Mouse (Mus musculus): ENCODE measurements at regions not wholly inside any gene's neighbourhood (a gene's known extent, or its start where the extent isn't known, plus 50 kb on each side); places are given as distances from the start of the nearest gene placed in this dataset.

GRCm38 (mm10) chr13:44020851-44021250, 236.3 kb downstream of the Cd83 start:
- TF ChIP-seq POLR2A (IDR thresholded peaks at IDR 0.05; ENCODE audit: borderline replicate concordance, extremely low read depth, insufficient read depth, insufficient read length, poor library complexity, severe bottlenecking) (no peak), CTCF (IDR thresholded peaks at IDR 0.05; ENCODE audit: borderline replicate concordance, extremely low read depth, insufficient read depth, insufficient read length) (no peak)

All from brain, embryonic 14.5 days (tissue).